Mouse (Mus musculus): Measurements from ENCODE around the gene Ociad1. TPM values are rescaled to one million over a fixed set of nuclear protein-coding genes. Genes with fewer than 3 reads are reported as not detected.
"Not testable (repeated sequence)": the region's sequence is repeated elsewhere in the genome, so short reads cannot be mapped to it uniquely, and the experiment has no call there.

Gene Ociad1
- polyA plus RNA-seq, 1 experiment from 2014 or later = 148 TPM

DNA sequence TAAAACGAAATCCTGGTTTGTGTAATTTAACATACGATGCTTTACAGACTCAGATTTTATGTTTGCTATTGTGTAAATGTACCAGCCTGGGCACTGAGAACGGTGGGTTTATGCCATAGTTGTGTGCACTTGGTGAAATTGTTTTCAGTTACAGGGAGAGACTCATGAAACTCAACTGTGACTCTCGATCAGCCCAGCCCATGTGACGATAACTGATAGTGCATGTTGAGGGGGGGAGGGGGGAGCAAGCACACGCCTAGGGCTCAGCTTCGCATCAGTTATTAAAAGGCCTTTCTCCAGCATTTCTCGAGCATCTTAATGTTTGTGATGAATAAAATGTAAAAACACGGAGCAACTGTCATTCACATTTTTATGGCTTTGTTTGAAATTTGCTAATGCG lies 21.0 kb downstream of the Ociad1 start:
- ATAC-seq (replicated peaks; ENCODE audit: low FRiP score, low TSS enrichment, low read depth) (no peak), DNase-seq (ENCODE audit: low spot score) (peak; percentile 38)
- 89% methylated on average over 10 of the region's 10 CpGs for WGBS
- no peaks in the 10 kb centered on the region for H3K27me3 ChIP-seq (replicated peaks; ENCODE audit: control insufficient read depth, insufficient read depth, low read length)
- peaks cover 80% of the 10 kb centered on the region for H3K36me3 ChIP-seq (ENCODE audit: control insufficient read depth, insufficient read depth, low read length)
- H3K9me3 ChIP-seq (ENCODE audit: control insufficient read depth, low read length) = no peaks in the 10 kb centered on the region
- H3K4me1 ChIP-seq (replicated peaks; ENCODE audit: control insufficient read depth, insufficient read depth, low read length) = no peaks in the 10 kb centered on the region
- H3K27ac ChIP-seq (ENCODE audit: low read depth) = no peak overlapping the region
- no peak overlapping the region for H3K4me2 ChIP-seq (ENCODE audit: low read length)
- no peak overlapping the region for H3K4me3 ChIP-seq (ENCODE audit: low read depth, low read length)
- no peak overlapping the region for H3K9ac ChIP-seq (ENCODE audit: low read length)

DNA sequence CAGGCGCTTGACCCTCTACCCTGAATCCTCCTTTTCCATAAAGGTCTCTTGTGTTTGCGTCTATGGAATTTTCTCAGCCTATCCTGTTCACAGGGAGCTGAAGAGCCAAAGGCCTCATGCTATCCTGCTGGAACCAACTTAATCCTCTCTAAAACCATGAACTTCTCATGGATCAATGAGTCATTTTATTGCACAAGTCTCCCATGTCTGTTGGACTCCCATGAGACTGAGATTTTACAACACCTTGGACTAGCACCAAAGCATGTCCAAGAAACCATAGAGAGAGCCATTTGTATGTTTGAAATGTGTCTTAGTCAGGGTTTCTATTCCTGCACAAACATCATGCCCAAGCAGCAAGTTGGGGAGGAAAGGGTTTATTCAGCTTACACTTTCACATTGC lies 22.1 kb downstream of the Ociad1 start:
- H3K4me2 ChIP-seq (ENCODE audit: low read length) = no peak overlapping the region
- WGBS = 91% methylated on average over 2 of the region's 2 CpGs

DNA sequence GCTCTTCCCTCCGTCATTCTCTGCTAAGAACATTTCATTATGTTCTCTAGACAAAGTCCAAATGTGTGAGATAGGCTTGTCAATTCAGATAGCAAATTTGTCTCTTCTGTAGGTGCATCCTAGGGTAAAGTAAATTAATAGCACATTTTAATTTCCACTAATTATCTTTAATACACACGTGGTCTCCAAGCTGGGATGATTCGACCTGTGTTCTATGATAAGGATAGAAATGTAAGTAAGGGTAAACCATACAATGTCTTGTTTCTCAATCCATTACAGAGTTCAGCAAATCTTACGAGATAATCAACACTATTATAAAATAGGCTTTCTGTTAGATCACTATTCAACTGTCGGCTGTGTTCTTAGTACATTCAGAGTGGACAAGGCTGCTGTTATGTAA lies 26.7 kb downstream of the Ociad1 start:
- H3K36me3 ChIP-seq (ENCODE audit: control insufficient read depth, insufficient read depth, low read length) = peaks cover 24% of the 10 kb centered on the region
- WGBS = 91% methylated on average over 5 of the region's 5 CpGs
- no peak for ATAC-seq (replicated peaks; ENCODE audit: low FRiP score, low TSS enrichment, low read depth)

More for the DNA sequence above, 22.1 kb downstream of the Ociad1 start:
- no peak overlapping the region for H3K4me3 ChIP-seq (ENCODE audit: low read depth, low read length)
- peaks cover 70% of the 10 kb centered on the region for H3K36me3 ChIP-seq (ENCODE audit: control insufficient read depth, insufficient read depth, low read length)
- no peaks in the 10 kb centered on the region for H3K4me1 ChIP-seq (replicated peaks; ENCODE audit: control insufficient read depth, insufficient read depth, low read length)
- H3K9me3 ChIP-seq (ENCODE audit: control insufficient read depth, low read length) = no peaks in the 10 kb centered on the region
- H3K27me3 ChIP-seq (replicated peaks; ENCODE audit: control insufficient read depth, insufficient read depth, low read length) = no peaks in the 10 kb centered on the region
- ATAC-seq (replicated peaks; ENCODE audit: low FRiP score, low TSS enrichment, low read depth) (no peak), DNase-seq (ENCODE audit: low spot score) (peak; percentile 42)
- no peak overlapping the region for H3K9ac ChIP-seq (ENCODE audit: low read length)
- H3K27ac ChIP-seq (ENCODE audit: low read depth) = no peak overlapping the region

DNA sequence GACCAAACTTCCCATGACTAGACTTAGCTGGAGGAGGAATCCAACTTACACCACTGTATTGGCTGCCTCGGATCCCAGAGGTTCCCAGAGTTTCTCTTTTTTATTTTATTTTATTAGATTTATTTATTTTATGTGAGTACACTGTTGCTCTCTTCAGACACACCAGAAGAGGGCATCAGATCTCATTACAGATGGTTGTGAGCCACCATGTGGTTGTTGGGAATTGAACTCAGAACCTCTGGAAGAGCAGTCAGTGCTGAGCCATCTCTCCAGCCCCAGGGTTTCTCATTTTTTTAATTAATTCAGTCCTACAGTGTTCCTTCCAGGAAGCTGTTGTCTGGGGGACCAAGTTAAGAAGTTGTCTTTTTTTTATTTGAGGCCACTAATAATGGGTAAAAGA lies 30.1 kb downstream of the Ociad1 start:
- H3K27ac ChIP-seq (ENCODE audit: low read depth); H3K4me2 ChIP-seq (ENCODE audit: low read length); H3K4me1 ChIP-seq (replicated peaks; ENCODE audit: control insufficient read depth, insufficient read depth, low read length); H3K9me3 ChIP-seq (ENCODE audit: control insufficient read depth, low read length); H3K4me3 ChIP-seq (ENCODE audit: low read depth, low read length); H3K27me3 ChIP-seq (replicated peaks; ENCODE audit: control insufficient read depth, insufficient read depth, low read length); ATAC-seq (replicated peaks; ENCODE audit: low FRiP score, low TSS enrichment, low read depth); H3K9ac ChIP-seq (ENCODE audit: low read length); DNase-seq (ENCODE audit: low spot score); H3K36me3 ChIP-seq (ENCODE audit: control insufficient read depth, insufficient read depth, low read length): not testable (repeated sequence)
- WGBS = 93% methylated on average over 1 of the region's 1 CpGs

More for the DNA sequence above, 26.7 kb downstream of the Ociad1 start:
- no peaks in the 10 kb centered on the region for H3K27me3 ChIP-seq (replicated peaks; ENCODE audit: control insufficient read depth, insufficient read depth, low read length)
- no peaks in the 10 kb centered on the region for H3K4me1 ChIP-seq (replicated peaks; ENCODE audit: control insufficient read depth, insufficient read depth, low read length)
- H3K9me3 ChIP-seq (ENCODE audit: control insufficient read depth, low read length) = no peaks in the 10 kb centered on the region
- H3K4me2 ChIP-seq (ENCODE audit: low read length) = no peak overlapping the region
- H3K9ac ChIP-seq (ENCODE audit: low read length) = no peak overlapping the region
- no peak overlapping the region for H3K27ac ChIP-seq (ENCODE audit: low read depth)
- DNase-seq (ENCODE audit: low spot score) = no peak
- H3K4me3 ChIP-seq (ENCODE audit: low read depth, low read length) = no peak overlapping the region

DNA sequence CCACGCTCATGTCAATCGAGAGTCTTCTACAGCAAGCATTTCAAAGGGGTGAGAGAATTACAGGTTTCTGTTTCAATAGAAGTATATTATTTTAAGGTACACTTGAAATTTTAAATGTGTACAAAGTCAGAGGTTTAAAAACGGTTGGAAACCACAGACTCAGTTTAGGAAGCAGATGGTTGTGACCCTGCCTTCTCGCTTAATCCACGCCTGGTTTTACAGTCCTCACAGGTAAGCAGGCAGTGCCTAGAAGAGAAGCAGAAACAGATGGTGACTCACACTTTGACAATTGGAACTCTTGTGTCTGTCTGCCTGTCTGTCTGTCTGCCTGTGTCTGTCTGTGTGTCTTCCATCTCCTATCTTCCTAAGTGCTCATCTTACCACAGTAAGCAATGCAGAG lies 31.0 kb downstream of the Ociad1 start:
- ATAC-seq (replicated peaks; ENCODE audit: low FRiP score, low TSS enrichment, low read depth) (no peak), DNase-seq (ENCODE audit: low spot score) (no peak)
- H3K27ac ChIP-seq (ENCODE audit: low read depth) = no peak overlapping the region
- no peak overlapping the region for H3K4me3 ChIP-seq (ENCODE audit: low read depth, low read length)
- 75% methylated on average over 5 of the region's 5 CpGs for WGBS
- H3K4me1 ChIP-seq (replicated peaks; ENCODE audit: control insufficient read depth, insufficient read depth, low read length) = no peaks in the 10 kb centered on the region
- H3K27me3 ChIP-seq (replicated peaks; ENCODE audit: control insufficient read depth, insufficient read depth, low read length) = no peaks in the 10 kb centered on the region
- H3K9me3 ChIP-seq (ENCODE audit: control insufficient read depth, low read length) = no peaks in the 10 kb centered on the region
- no peak overlapping the region for H3K4me2 ChIP-seq (ENCODE audit: low read length)
- no peak overlapping the region for H3K9ac ChIP-seq (ENCODE audit: low read length)
- H3K36me3 ChIP-seq (ENCODE audit: control insufficient read depth, insufficient read depth, low read length) = no peaks in the 10 kb centered on the region

DNA sequence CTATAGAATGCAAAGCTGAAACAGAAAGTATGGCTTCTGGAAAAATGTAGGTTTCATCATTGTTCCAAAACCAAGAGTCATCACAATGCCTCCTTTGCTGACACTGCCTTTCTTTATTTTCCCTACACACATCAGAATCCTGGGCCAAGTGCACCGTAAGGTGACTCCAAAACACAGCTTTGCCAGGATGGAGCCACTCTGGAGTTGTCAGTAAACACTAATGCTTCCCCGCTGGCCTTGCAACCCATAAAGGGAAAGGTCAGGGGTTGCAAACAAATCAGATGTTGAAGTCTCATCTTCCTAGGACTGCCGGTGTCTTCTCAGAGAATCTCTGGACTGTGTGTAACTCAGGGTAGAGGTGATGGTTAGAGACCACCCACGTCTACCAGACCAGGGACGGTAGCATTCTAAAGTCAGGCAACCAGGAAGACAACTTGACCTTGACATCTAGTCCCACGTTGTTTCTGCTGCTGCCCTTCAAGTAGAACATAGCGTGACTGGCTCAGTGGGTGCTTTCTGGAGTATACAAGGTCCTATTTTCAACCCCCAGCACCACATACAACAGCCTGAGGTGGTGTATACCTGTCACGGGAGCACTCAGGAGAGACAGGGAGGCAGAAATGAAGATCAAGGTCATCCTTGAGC lies 32.1 kb downstream of the Ociad1 start:
- no peak overlapping the region for H3K4me2 ChIP-seq (ENCODE audit: low read length)
- no peaks in the 10 kb centered on the region for H3K9me3 ChIP-seq (ENCODE audit: control insufficient read depth, low read length)
- H3K27me3 ChIP-seq (replicated peaks; ENCODE audit: control insufficient read depth, insufficient read depth, low read length) = no peaks in the 10 kb centered on the region
- DNase-seq (ENCODE audit: low spot score) (no peak), ATAC-seq (replicated peaks; ENCODE audit: low FRiP score, low TSS enrichment, low read depth) (no peak)
- 53% methylated on average over 8 of the region's 8 CpGs for WGBS
- H3K9ac ChIP-seq (ENCODE audit: low read length) = no peak overlapping the region
- no peaks in the 10 kb centered on the region for H3K4me1 ChIP-seq (replicated peaks; ENCODE audit: control insufficient read depth, insufficient read depth, low read length)
- H3K27ac ChIP-seq (ENCODE audit: low read depth) = no peak overlapping the region
- no peak overlapping the region for H3K4me3 ChIP-seq (ENCODE audit: low read depth, low read length)
- H3K36me3 ChIP-seq (ENCODE audit: control insufficient read depth, insufficient read depth, low read length) = no peaks in the 10 kb centered on the region

DNA sequence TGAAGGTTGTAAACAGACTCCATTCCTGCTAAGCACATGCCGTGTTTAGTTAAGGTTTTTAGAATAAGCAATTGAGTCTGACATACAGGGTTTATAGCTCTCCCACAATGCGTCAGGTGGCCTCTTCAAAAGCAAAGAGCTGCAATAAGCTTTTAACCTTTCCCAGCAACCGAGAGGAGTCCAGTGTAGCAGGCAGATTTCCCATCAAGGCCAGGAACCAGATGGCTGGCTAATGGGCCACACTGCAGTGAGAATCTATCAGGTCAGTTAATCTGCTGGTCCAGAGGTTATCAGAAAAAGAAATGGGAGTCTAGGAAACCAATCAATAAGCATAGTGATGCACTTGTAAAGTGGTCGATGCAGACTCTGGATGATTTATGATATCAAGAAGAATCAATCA lies 38.4 kb downstream of the Ociad1 start:
- ATAC-seq (replicated peaks; ENCODE audit: low FRiP score, low TSS enrichment, low read depth) (no peak), DNase-seq (ENCODE audit: low spot score) (no peak)
- Histone ChIP-seq H3K4me2 (ENCODE audit: low read length) (no peak overlapping the region), H3K4me3 (ENCODE audit: low read depth, low read length) (no peak overlapping the region), H3K9me3 (ENCODE audit: control insufficient read depth, low read length) (no peaks in the 10 kb centered on the region), H3K4me1 (replicated peaks; ENCODE audit: control insufficient read depth, insufficient read depth, low read length) (peaks cover 8% of the 10 kb centered on the region; the same call in 1 of the 2 replicates), H3K9ac (ENCODE audit: low read length) (no peak overlapping the region), H3K36me3 (ENCODE audit: control insufficient read depth, insufficient read depth, low read length) (no peaks in the 10 kb centered on the region), H3K27me3 (replicated peaks; ENCODE audit: control insufficient read depth, insufficient read depth, low read length) (no peaks in the 10 kb centered on the region), H3K27ac (ENCODE audit: low read depth) (no peak overlapping the region)
- 7% methylated on average over 4 of the region's 4 CpGs for WGBS

DNA sequence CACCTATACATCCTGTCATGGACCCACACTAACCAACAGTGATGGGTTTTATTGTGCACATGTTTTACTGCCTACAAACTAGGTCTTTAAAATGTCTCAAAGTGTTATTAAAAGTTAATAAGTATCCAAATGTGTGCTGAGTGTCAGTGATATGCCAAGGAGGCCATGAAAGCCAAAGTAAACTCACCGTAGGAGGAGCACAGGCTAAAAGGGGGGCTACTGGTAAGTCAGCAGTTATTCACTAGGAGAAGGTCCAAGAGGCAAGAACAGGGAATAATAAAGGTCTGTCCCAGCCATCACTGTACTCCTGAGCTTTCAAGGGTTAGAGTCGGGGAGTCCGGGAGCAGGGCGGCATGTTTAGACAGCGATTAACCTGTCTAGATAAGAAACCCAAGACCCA lies 43.9 kb downstream of the Ociad1 start:
- Histone ChIP-seq H3K9ac (ENCODE audit: low read length) (no peak overlapping the region), H3K36me3 (ENCODE audit: control insufficient read depth, insufficient read depth, low read length) (no peaks in the 10 kb centered on the region), H3K4me2 (ENCODE audit: low read length) (peak overlapping the region; percentile 76; the same call in 1 of the 2 replicates), H3K27me3 (replicated peaks; ENCODE audit: control insufficient read depth, insufficient read depth, low read length) (no peaks in the 10 kb centered on the region), H3K4me3 (ENCODE audit: low read depth, low read length) (0 out of 2 replicates have a peak overlapping the region, but pooled peaks have one; percentile 50), H3K4me1 (replicated peaks; ENCODE audit: control insufficient read depth, insufficient read depth, low read length) (peaks cover 5% of the 10 kb centered on the region; the same call in 1 of the 2 replicates), H3K9me3 (ENCODE audit: control insufficient read depth, low read length) (no peaks in the 10 kb centered on the region), H3K27ac (ENCODE audit: low read depth) (no peak overlapping the region)
- WGBS = 23% methylated on average over 5 of the region's 5 CpGs
- ATAC-seq (replicated peaks; ENCODE audit: low FRiP score, low TSS enrichment, low read depth) (peak; percentile 61; the same call in 1 of the 2 replicates), DNase-seq (ENCODE audit: low spot score) (no peak)

Data from intestine, embryonic 14.5 days (tissue).